Mouse (Mus musculus): ENCODE data around the gene Prkg1.
"Not testable (repeated sequence)": the region's sequence is repeated elsewhere in the genome, so short reads cannot be mapped to it uniquely, and the experiment has no call there.

Gene Prkg1

GRCm38 (mm10) chr19:31284581-31284980, 480.3 kb downstream of the Prkg1 start:
- no peak for DNase-seq (ENCODE audit: low read depth, low spot score)

- DNase-seq (ENCODE audit: low read depth, low spot score) = no peak
Measured at GRCm38 (mm10) chr19:31284126-31284525, 480.7 kb downstream of the Prkg1 start.

DNA sequence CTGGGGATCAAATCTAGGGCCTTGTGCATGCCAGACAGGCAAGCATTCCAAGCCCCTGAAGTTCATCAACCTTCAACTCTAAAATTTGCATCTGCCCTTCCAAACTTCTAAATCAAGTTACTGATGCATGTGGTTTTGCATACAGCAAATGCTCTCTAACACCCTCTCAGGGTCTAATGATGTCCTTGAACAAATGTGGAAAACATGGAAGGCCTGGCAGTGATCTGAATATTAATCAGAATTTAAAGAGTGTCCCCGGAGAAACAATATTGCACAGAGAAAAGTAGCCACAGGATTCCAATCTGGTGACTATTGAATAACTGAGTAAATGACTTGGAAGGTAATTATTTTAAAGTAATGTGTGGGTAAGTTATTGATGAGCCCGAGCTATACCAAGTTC, 481.2 kb downstream of the Prkg1 start:
- no peak for DNase-seq (ENCODE audit: low read depth, low spot score)

GRCm38 (mm10) chr19:31279797-31280486, 484.9 kb downstream of the Prkg1 start:
- DNase-seq (ENCODE audit: low read depth, low spot score) = no peak

GRCm38 (mm10) chr19:31262438-31262837, 502.4 kb downstream of the Prkg1 start:
- DNase-seq (ENCODE audit: low read depth, low spot score) = no peak

DNA sequence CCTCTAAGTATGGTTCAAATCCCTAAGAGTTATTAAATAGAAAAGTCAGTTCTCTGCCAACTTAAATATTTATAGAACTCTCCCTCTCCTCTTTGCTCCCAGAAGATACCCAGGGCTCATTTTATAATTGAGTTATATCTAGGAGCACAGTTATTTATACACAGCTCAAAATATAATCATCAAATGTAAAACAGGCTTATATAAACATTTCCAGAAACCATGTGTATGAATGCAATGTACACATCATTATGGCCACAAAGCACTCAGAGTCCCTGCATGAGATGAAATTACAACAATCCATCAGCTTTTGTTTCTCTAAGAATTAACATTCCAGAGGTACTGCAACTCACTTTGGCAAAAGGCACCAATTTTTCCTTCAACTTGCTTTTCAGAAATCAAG, 504.3 kb downstream of the Prkg1 start:
- no peak for DNase-seq (ENCODE audit: low read depth, low spot score)

GRCm38 (mm10) chr19:31255780-31256179, 509.1 kb downstream of the Prkg1 start:
- DNase-seq (ENCODE audit: low read depth, low spot score) = no peak

DNA sequence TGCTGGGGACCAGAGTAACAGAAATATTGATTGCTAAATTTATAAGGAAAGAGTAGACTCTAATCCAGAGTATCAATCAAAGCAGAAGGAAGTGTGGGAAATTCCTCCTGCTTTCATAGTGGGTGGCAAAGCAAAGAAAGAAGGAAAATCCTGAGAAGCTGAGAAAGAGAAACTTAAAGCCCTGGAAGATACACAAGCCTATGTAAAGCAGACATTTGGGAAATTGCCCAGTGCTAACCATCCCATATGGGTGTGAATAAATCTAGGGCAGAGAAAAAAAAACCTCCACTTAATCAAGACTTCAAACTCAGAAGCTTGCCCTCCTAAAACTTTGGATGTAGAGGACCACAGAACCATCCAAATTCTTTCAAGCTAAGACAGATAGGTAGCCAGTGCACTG, 532.4 kb downstream of the Prkg1 start:
- no peak for DNase-seq (ENCODE audit: low read depth, low spot score)

DNA sequence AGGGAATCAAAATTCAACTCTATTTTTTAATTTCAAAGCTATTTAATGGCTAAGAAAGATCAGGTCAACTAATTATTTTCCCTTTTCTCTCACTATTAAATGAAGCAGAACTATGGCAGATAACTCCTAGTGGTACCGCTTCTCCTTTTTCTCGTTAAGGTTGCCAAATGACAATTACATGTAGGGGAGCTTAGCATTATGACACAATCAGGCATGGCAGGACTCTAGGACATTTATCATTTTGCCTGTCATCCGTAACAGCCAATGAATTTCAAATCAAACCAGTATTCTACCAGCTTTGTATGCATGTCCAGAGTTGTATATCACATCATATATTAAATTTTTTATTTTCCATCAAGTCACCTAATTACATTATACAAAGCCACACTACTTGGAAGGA, 536.4 kb downstream of the Prkg1 start:
- DNase-seq (ENCODE audit: low read depth, low spot score) = no peak

GRCm38 (mm10) chr19:31223457-31223856, 541.4 kb downstream of the Prkg1 start:
- no peak for DNase-seq (ENCODE audit: low read depth, low spot score)

- not testable (repeated sequence) for DNase-seq (ENCODE audit: low read depth, low spot score)
Measured at GRCm38 (mm10) chr19:31219261-31219660, 545.6 kb downstream of the Prkg1 start.

DNA sequence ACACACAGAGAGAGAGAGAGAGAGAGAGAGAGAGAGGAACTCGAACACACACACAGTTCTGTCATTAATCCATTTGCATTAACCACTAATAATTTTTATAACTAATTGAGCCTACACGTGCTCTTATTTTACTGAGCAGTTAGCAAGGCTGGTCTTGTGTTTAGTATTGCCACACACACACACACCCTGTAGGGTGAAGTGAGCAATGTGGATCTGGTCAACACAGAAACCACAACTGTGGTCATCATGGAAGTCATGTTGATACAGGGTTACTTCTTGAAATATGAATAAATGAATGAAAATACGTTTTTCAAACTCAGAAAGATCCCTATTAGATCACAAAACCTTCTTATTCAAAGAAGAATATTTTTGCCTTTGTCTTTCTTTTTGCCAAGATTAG, 554.0 kb downstream of the Prkg1 start:
- no peak for DNase-seq (ENCODE audit: low read depth, low spot score)

- no peak for DNase-seq (ENCODE audit: low read depth, low spot score)
Measured at GRCm38 (mm10) chr19:31210449-31210848, 554.4 kb downstream of the Prkg1 start.

DNA sequence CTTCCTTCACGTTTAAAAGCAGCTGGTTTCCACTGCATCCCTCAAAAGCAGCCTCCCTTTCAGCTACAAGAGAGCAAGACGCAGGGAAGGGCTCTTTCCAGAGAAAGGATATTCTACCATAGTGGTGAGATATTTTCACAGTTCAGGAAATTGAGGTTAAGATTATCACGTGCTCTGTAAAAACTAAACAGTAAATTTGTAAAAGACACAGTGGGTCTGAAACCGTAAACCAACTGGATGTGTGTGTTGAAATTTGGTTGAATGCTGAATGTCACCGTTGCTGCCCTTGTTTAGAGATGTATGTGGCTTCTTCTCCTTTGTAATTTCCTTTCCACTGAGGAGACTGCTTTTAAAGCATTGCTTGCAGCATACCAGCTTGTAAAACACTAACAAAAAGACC, 565.2 kb downstream of the Prkg1 start:
- no peak for DNase-seq (ENCODE audit: low read depth, low spot score)

DNA sequence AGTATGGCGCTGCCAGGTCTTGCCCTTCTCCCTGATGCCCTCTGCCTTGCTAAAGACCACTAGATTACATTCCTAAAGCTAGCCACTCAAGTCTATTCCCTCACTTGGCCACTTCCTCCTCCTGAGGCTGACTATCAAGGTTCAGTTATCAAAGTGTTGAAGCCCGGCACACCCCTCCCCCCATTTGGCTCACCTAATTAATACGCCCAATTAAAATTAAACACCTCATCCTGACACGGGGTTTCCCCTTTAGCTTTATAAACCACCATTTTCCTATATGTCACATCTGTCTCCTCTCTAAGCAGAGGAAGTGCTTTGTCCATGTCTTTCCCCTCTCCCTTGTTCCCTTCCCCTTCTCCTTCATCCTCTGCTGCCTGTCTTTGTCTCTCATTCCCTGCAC, 566.4 kb downstream of the Prkg1 start:
- DNase-seq (ENCODE audit: low read depth, low spot score) = no peak

DNA sequence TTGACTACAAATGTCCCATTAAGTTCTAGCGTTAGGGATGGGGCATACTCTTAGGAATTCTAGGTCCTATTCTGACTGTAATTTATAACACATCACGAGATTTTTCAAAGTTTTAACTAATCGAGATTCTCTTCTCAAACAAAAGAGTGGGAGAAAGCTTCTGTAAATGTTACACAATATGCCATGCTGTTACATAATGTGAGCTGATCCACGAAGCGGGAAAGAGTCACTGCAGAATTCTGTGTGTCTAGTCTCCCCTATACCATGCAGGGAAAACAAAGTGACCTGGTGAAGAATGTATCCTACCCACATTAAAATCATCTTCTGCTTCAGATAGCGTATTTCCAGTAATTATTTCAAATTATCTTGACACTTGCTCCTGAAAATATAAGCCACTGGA, 567.8 kb downstream of the Prkg1 start:
- no peak for DNase-seq (ENCODE audit: low read depth, low spot score)

GRCm38 (mm10) chr19:31188559-31189218, 576.1 kb downstream of the Prkg1 start:
- DNase-seq (ENCODE audit: low read depth, low spot score) = no peak

- no peak for DNase-seq (ENCODE audit: low read depth, low spot score)
Measured at GRCm38 (mm10) chr19:31180757-31181156, 584.1 kb downstream of the Prkg1 start.

DNA sequence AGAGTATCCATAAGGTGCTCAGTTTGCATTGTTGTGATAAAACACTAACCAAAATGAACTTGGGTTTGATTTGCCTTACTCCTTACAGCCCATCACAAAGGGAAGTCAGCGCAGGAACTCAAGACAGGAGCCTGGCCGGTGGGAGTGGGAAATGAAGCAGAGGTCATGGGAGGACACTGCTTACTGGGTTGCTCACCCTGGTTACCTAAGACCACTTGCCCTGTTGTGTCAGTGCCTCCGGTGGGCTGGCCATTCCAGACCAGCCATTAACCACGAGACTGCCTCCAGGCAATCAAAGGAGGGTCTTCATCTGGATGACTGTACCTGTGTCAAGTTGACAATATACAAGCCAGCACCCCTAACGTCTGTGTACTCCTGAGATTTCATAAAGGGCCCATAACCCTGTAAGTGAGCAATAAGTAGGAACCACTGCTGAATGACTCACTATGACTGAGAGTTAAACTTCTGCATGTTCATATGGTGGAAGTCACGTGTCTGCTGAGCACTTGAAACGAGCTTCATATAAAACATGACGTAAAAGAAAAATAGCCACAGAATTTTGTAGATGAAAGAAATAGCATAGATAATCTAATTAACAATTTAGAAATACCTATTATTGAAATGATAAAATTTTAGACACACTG, 587.4 kb downstream of the Prkg1 start:
- no peak for DNase-seq (ENCODE audit: low read depth, low spot score)

GRCm38 (mm10) chr19:31170985-31171384, 593.8 kb downstream of the Prkg1 start:
- peak; percentile 35 for DNase-seq (ENCODE audit: low read depth, low spot score)

- DNase-seq (ENCODE audit: low read depth, low spot score) = no peak
Measured at GRCm38 (mm10) chr19:31158944-31159460, 605.8 kb downstream of the Prkg1 start.

DNA sequence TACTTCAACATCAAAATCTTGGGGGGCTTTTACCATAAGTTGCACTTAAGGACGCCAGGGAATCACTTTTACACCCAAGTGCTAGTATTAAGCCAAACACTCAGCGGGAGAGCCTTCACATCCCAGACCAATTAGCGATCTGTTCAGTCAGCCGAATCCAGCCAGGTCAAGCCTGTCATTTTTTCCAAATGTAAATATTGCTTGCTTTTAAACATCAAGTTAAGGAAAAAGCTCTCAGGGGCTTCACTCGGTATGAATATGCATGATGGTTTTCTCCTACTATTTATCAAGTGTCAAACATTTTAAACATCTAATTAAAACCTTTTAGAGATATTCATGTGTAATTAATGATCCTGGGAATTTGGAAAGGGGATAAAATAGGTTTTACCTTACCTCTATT, 611.4 kb downstream of the Prkg1 start:
- DNase-seq (ENCODE audit: low read depth, low spot score) = no peak

- DNase-seq (ENCODE audit: low read depth, low spot score) = peak; percentile 53
Measured at GRCm38 (mm10) chr19:31149902-31150301, 614.9 kb downstream of the Prkg1 start.
